Mouse (Mus musculus) adrenal gland, adult (tissue): Measurements from ENCODE around the gene Mtss1l.

Experiments
- DNase-seq, 2 experiments: peaks; one replicate each; pipeline ENCODE4 v3.0.0; 2022 to 2023; ENCODE audit warnings: low spot score in 1 of 2; ENCODE audit not compliant: inconsistent age in 2 of 2

Gene Mtss1l

GRCm38 (mm10) chr8:110720685-110721598, at the start of gene Mtss1l:
Gene Mtss1l, plus strand, starts transcription at chr8:110721476.
- DNase-seq, result peak; percentile 86 to 91

GRCm38 (mm10) chr8:110672133-110672532, 49.1 kb upstream of the Mtss1l start:
- peak; percentile 43 to 67 for DNase-seq

- DNase-seq, result peak in 1 of 2 experiments; percentile 50
These were observed 48.1 kb upstream of the Mtss1l start for GRCm38 (mm10) chr8:110673168-110673567.

GRCm38 (mm10) chr8:110674589-110674988, 46.7 kb upstream of the Mtss1l start:
- no peak for DNase-seq

GRCm38 (mm10) chr8:110676702-110677101, 44.6 kb upstream of the Mtss1l start:
- DNase-seq, result no peak

GRCm38 (mm10) chr8:110677174-110677660, 44.1 kb upstream of the Mtss1l start:
- no peak for DNase-seq

- DNase-seq, result no peak
These were observed 42.3 kb upstream of the Mtss1l start for GRCm38 (mm10) chr8:110678989-110679388.

- DNase-seq, result peak in 1 of 2 experiments; percentile 71
These were observed 33.5 kb upstream of the Mtss1l start for GRCm38 (mm10) chr8:110687726-110688125.

GRCm38 (mm10) chr8:110689961-110690360, 31.3 kb upstream of the Mtss1l start:
- no peak for DNase-seq

GRCm38 (mm10) chr8:110694226-110694625, 27.1 kb upstream of the Mtss1l start:
- no peak for DNase-seq

GRCm38 (mm10) chr8:110694826-110695225, 26.4 kb upstream of the Mtss1l start:
- peak in 1 of 2 experiments; percentile 30 for DNase-seq

- DNase-seq, result no peak
These were observed 25.8 kb upstream of the Mtss1l start for GRCm38 (mm10) chr8:110695431-110695830.

GRCm38 (mm10) chr8:110696051-110696450, 25.2 kb upstream of the Mtss1l start:
- no peak for DNase-seq

GRCm38 (mm10) chr8:110697571-110697970, 23.7 kb upstream of the Mtss1l start:
- no peak for DNase-seq

- peak; percentile 56 to 77 for DNase-seq
These were observed 23.2 kb upstream of the Mtss1l start for GRCm38 (mm10) chr8:110698098-110698497.

- DNase-seq, result no peak
These were observed 21.8 kb upstream of the Mtss1l start for GRCm38 (mm10) chr8:110699501-110699900.

GRCm38 (mm10) chr8:110700561-110700960, 20.7 kb upstream of the Mtss1l start:
- DNase-seq, result peak in 1 of 2 experiments; percentile 62

GRCm38 (mm10) chr8:110702636-110703459, 18.4 kb upstream of the Mtss1l start:
- peak in 1 of 2 experiments; percentile 34 for DNase-seq

- DNase-seq, result peak in 1 of 2 experiments; percentile 30
These were observed 17.7 kb upstream of the Mtss1l start for GRCm38 (mm10) chr8:110703460-110704061.

GRCm38 (mm10) chr8:110704103-110704502, 17.2 kb upstream of the Mtss1l start:
- no peak for DNase-seq
